Mouse (Mus musculus) intestine, postnatal 0 days (tissue): ENCODE results near the gene Tcf7l2. TPM values are rescaled to one million over a fixed set of nuclear protein-coding genes. Genes with fewer than 3 reads are reported as not detected.

Experiments used
- ATAC-seq: fragments of 200-750 bp; cut with Nextera tagmentation; 2 replicates; pipeline ENCODE4 v1.8.0; 2017; ENCODE audit warnings: mild to moderate bottlenecking, moderate TSS enrichment, moderate library complexity
- H3K27ac ChIP-seq: fragments of 300-500 bp; sonication (generic); 2 replicates; pipeline ENCODE4 v1.5.1; 2014; ENCODE audit warnings: mild to moderate bottlenecking, low read depth, low read length, moderate library complexity
- H3K27me3 ChIP-seq: fragments of 300-500 bp; sonication (generic); replicated peaks from 2 replicates; pipeline ENCODE4 v1.6.1; 2014; ENCODE audit warnings: low read length, mixed read lengths; ENCODE audit not compliant: control insufficient read depth, insufficient read depth
- H3K36me3 ChIP-seq: fragments of 300-500 bp; sonication (generic); 2 replicates; pipeline ENCODE4 v1.6.1; 2014; ENCODE audit warnings: mild to moderate bottlenecking, moderate library complexity; ENCODE audit not compliant: control insufficient read depth, insufficient read depth
- H3K4me1 ChIP-seq: fragments of 300-500 bp; sonication (generic); replicated peaks from 2 replicates; pipeline ENCODE4 v1.6.1; 2014; ENCODE audit warnings: antibody characterized with exemption, low read length, mixed read lengths; ENCODE audit not compliant: control insufficient read depth, insufficient read depth
- H3K4me2 ChIP-seq: fragments of 300-500 bp; sonication (generic); replicated peaks from 2 replicates; pipeline ENCODE4 v1.6.1; 2014; ENCODE audit warnings: low read depth, mild to moderate bottlenecking, moderate library complexity
- H3K4me3 ChIP-seq: fragments of 300-500 bp; sonication (generic); 2 replicates; pipeline ENCODE4 v1.5.1; 2014; ENCODE audit warnings: low read depth, low read length
- H3K9ac ChIP-seq: fragments of 300-500 bp; sonication (generic); 2 replicates; pipeline ENCODE4 v1.6.1; 2014; ENCODE audit warnings: mild to moderate bottlenecking, low read depth, low read length
- H3K9me3 ChIP-seq: fragments of 300-500 bp; sonication (generic); 2 replicates; pipeline ENCODE4 v1.6.1; 2016; ENCODE audit warnings: mixed run types; ENCODE audit not compliant: control insufficient read depth
- CTCF ChIP-seq: sonication (generic); IDR thresholded peaks from 2 replicates; pipeline ENCODE4 v1.5.1; 2016; ENCODE audit warnings: low read depth, mild to moderate bottlenecking, control low read depth, antibody characterized with exemption, moderate library complexity
- WGBS: fragments of 180-500 bp; shearing (Covaris S2); extraction: QIAGEN DNeasy Blood & Tissue Kit; methylation state at CpG from one replicate; pipeline ENCODE4 v1.1.7; 2014; 5-methylcytosine and 5-hydroxymethylcytosine counted together
- polyA plus RNA-seq: library from polyadenylated mRNA; unstranded; fragments of >200 nt; fragmentation: Nextera tagmentation; extraction: Ambion mirVana; gene quantifications from 2 replicates; pipeline ENCODE4 v1.2.1, GENCODE M21; 2015

The Tcf7l2 gene
- polyA plus RNA-seq, 1 experiment from 2014 or later: 32.4 TPM

- no peaks in the 10 kb centered on the region for H3K27me3 ChIP-seq
- H3K4me3 ChIP-seq: no peak overlapping the region
- 0 out of 2 replicates have a peak, but pooled peaks cover 4% of the 10 kb centered on the region for H3K4me1 ChIP-seq
- H3K36me3 ChIP-seq: no peaks in the 10 kb centered on the region
- ATAC-seq: no peak
- 0 out of 2 replicates have a peak overlapping the region, but pooled peaks have one; percentile 16 for H3K27ac ChIP-seq
- H3K4me2 ChIP-seq: peak overlapping the region; percentile 48
- H3K9ac ChIP-seq: 0 out of 2 replicates have a peak overlapping the region, but pooled peaks have one; percentile 1
- H3K9me3 ChIP-seq: no peaks in the 10 kb centered on the region
- no peak for TF ChIP-seq CTCF
- WGBS: 40% methylated on average over 9 of the region's 9 CpGs
Measured at GRCm38 (mm10) chr19:55701283-55701633, 40.4 kb upstream of the Tcf7l2 start.

- ATAC-seq: no peak
- 79% methylated on average over 4 of the region's 4 CpGs for whole genome bisulfite sequencing
- Histone ChIP-seq H3K4me1 (0 out of 2 replicates have a peak, but pooled peaks cover 4% of the 10 kb centered on the region), H3K27ac (no peak overlapping the region), H3K9ac (no peak overlapping the region), H3K9me3 (no peaks in the 10 kb centered on the region), H3K27me3 (no peaks in the 10 kb centered on the region), H3K4me3 (no peak overlapping the region), H3K4me2 (no peak overlapping the region), H3K36me3 (no peaks in the 10 kb centered on the region)
- no peak for TF ChIP-seq CTCF
Measured at GRCm38 (mm10) chr19:55702081-55702480, 39.5 kb upstream of the Tcf7l2 start.

GRCm38 (mm10) chr19:55702716-55703115 lies 38.9 kb upstream of the Tcf7l2 start:
- Histone ChIP-seq H3K9ac (no peak overlapping the region), H3K27ac (no peak overlapping the region), H3K27me3 (no peaks in the 10 kb centered on the region), H3K4me2 (no peak overlapping the region), H3K9me3 (no peaks in the 10 kb centered on the region), H3K4me1 (0 out of 2 replicates have a peak, but pooled peaks cover 4% of the 10 kb centered on the region), H3K4me3 (no peak overlapping the region), H3K36me3 (no peaks in the 10 kb centered on the region)
- no peak for TF ChIP-seq CTCF
- no peak for ATAC-seq
- WGBS: 86% methylated on average over 8 of the region's 8 CpGs

GRCm38 (mm10) chr19:55704071-55704470 lies 37.5 kb upstream of the Tcf7l2 start:
- ATAC-seq: no peak
- Histone ChIP-seq H3K27ac (no peak overlapping the region), H3K4me3 (no peak overlapping the region), H3K9ac (no peak overlapping the region), H3K27me3 (no peaks in the 10 kb centered on the region), H3K4me2 (no peak overlapping the region), H3K9me3 (no peaks in the 10 kb centered on the region), H3K4me1 (0 out of 2 replicates have a peak, but pooled peaks cover 4% of the 10 kb centered on the region), H3K36me3 (no peaks in the 10 kb centered on the region)
- WGBS: 59% methylated on average over 6 of the region's 6 CpGs
- no peak for TF ChIP-seq CTCF

- H3K4me1 ChIP-seq: no peaks in the 10 kb centered on the region
- no peak overlapping the region for H3K27ac ChIP-seq
- H3K9me3 ChIP-seq: no peaks in the 10 kb centered on the region
- no peak for ATAC-seq
- no peaks in the 10 kb centered on the region for H3K27me3 ChIP-seq
- H3K36me3 ChIP-seq: no peaks in the 10 kb centered on the region
- no peak for TF ChIP-seq CTCF
- WGBS: 91% methylated on average over 7 of the region's 7 CpGs
- no peak overlapping the region for H3K9ac ChIP-seq
- no peak overlapping the region for H3K4me2 ChIP-seq
- H3K4me3 ChIP-seq: no peak overlapping the region
Measured at GRCm38 (mm10) chr19:55706300-55706699, 35.3 kb upstream of the Tcf7l2 start.

- WGBS: 87% methylated on average over 6 of the region's 6 CpGs
- Histone ChIP-seq H3K4me3 (no peak overlapping the region), H3K27me3 (no peaks in the 10 kb centered on the region), H3K9me3 (no peaks in the 10 kb centered on the region), H3K9ac (no peak overlapping the region), H3K27ac (no peak overlapping the region), H3K4me1 (no peaks in the 10 kb centered on the region), H3K36me3 (no peaks in the 10 kb centered on the region), H3K4me2 (no peak overlapping the region)
- no peak for TF ChIP-seq CTCF
- no peak for ATAC-seq
Measured at GRCm38 (mm10) chr19:55706806-55707205, 34.8 kb upstream of the Tcf7l2 start.
